Mouse (Mus musculus) liver, adult (tissue): Measurements from ENCODE around the gene Ppp2r1a.

Experiments
- GATA4 ChIP-seq: IDR thresholded peaks from 2 replicates; pipeline ENCODE4 v1.6.1; 2014; ENCODE audit warnings: mild to moderate bottlenecking, low read length; ENCODE audit not compliant: insufficient replicate concordance

Ppp2r1a gene

GRCm38 (mm10) chr17:20944985-20945891 is at the start of gene Ppp2r1a:
Gene Ppp2r1a, plus strand, starts transcription at chr17:20945311.
- TF ChIP-seq GATA4, result 0 out of 2 replicates have a peak, but pooled peaks have one; percentile 33

GRCm38 (mm10) chr17:20904991-20905390 is 40.1 kb upstream of the Ppp2r1a start, which contains the start of gene Vmn1r231:
Gene Vmn1r231, minus strand, starts transcription at chr17:20905091.
- no peak for TF ChIP-seq GATA4

GRCm38 (mm10) chr17:20919614-20920013 is 25.5 kb upstream of the Ppp2r1a start, which contains the start of gene Vmn1r232:
Gene Vmn1r232, minus strand, starts transcription at chr17:20919714.
- TF ChIP-seq GATA4, result no peak

GRCm38 (mm10) chr17:20944226-20944625 is 885 bp upstream of the Ppp2r1a start:
- no peak for TF ChIP-seq GATA4

GRCm38 (mm10) chr17:20946026-20946565 is 985 bp downstream of the Ppp2r1a start:
- no peak for TF ChIP-seq GATA4

- TF ChIP-seq GATA4, result no peak
Observed at GRCm38 (mm10) chr17:20946636-20947035, 1.5 kb downstream of the Ppp2r1a start.

GRCm38 (mm10) chr17:20960386-20960785 is 15.3 kb downstream of the Ppp2r1a start:
- TF ChIP-seq GATA4, result no peak

GRCm38 (mm10) chr17:20965421-20965820 is 20.3 kb downstream of the Ppp2r1a start:
- TF ChIP-seq GATA4, result no peak

- TF ChIP-seq GATA4, result no peak
Observed at GRCm38 (mm10) chr17:20966681-20967080, 21.6 kb downstream of the Ppp2r1a start.

GRCm38 (mm10) chr17:20993716-20994115 is 48.6 kb downstream of the Ppp2r1a start:
- TF ChIP-seq GATA4, result no peak

- no peak for TF ChIP-seq GATA4
Observed at GRCm38 (mm10) chr17:20996364-20996763, 51.3 kb downstream of the Ppp2r1a start, which contains the start of gene Vmn1r233. Gene Vmn1r233, minus strand, starts transcription at chr17:20996464.

GRCm38 (mm10) chr17:21008382-21009331 is 63.5 kb downstream of the Ppp2r1a start, which contains the start of gene Zfp160:
Gene Zfp160, plus strand, starts transcription at chr17:21008903.
- TF ChIP-seq GATA4, result no peak

- no peak for TF ChIP-seq GATA4
Observed at GRCm38 (mm10) chr17:21009726-21010125, 64.6 kb downstream of the Ppp2r1a start.
